Mouse (Mus musculus) midbrain, embryonic 10.5 days (tissue): ENCODE results near the gene Gm17655. TPM values are rescaled to one million over a fixed set of nuclear protein-coding genes. Genes with fewer than 3 reads are reported as not detected.

Source experiments
- DNase-seq: peaks from one replicate; pipeline ENCODE4 v3.0.0-alpha.2; 2017; ENCODE audit warnings: low spot score
- H3K27ac ChIP-seq: fragments of 300-500 bp; sonication (generic); replicated peaks from 2 replicates; pipeline ENCODE4 v1.5.1; 2016; ENCODE audit warnings: mild to moderate bottlenecking
- H3K27me3 ChIP-seq: fragments of 300-500 bp; sonication (generic); 2 replicates; pipeline ENCODE4 v1.6.1; 2016; ENCODE audit warnings: low read depth, mild to moderate bottlenecking; ENCODE audit not compliant: poor library complexity, severe bottlenecking
- H3K36me3 ChIP-seq: fragments of 300-500 bp; sonication (generic); 2 replicates; pipeline ENCODE4 v1.6.1; 2016; ENCODE audit warnings: mild to moderate bottlenecking, moderate library complexity
- H3K4me1 ChIP-seq: fragments of 300-500 bp; sonication (generic); 2 replicates; pipeline ENCODE4 v1.6.1; 2016
- H3K4me3 ChIP-seq: fragments of 300-500 bp; sonication (generic); 2 replicates; pipeline ENCODE4 v1.5.1; 2016; ENCODE audit warnings: mild to moderate bottlenecking, moderate library complexity
- H3K9me3 ChIP-seq: fragments of 300-500 bp; sonication (generic); replicated peaks from 2 replicates; pipeline ENCODE4 v1.6.1; 2016; ENCODE audit warnings: mild to moderate bottlenecking
- WGBS: fragments of 180-500 bp; shearing (Covaris S2); methylation state at CpG from one replicate; pipeline ENCODE4 v1.1.7; 2016; 5-methylcytosine and 5-hydroxymethylcytosine counted together
- polyA plus RNA-seq: library from polyadenylated mRNA; unstranded; fragments of >200 nt; fragmentation: Nextera tagmentation; extraction: Ambion mirVana; gene quantifications from 2 replicates; pipeline ENCODE4 v1.2.1, GENCODE M21; 2016

The Gm17655 gene
- polyA plus RNA-seq, 1 experiment from 2014 or later, result 5.9 TPM

DNA sequence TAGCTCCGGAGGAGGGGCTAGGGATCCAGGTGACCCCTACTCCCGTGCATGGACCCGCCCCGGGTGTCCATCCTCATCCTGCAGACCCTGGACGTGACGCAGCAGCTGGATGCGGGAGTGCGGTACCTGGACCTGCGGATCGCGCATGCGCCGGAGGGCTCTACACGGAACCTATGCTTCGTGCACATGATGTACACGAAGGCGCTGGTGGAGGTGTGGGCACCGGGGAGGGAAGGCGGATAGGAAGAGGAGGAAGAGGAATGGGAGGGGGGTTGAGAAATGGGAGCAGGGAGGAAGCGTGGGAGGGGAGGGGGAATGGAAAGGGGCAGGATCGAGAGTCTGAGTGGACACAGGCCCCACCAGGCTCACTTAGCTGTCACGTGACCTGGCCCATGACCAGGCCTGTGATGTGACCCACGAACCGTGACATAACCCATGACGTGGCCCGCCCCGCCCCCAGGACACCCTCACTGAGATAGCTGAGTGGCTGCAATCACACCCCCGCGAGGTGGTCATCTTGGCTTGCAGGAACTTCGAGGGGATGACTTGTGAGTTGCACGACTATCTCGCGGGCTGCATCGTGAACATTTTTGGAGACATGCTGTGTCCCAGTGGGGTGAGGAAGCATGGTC lies 29.5 kb upstream of the Gm17655 start:
- Histone ChIP-seq H3K4me1 (peaks cover 43% of the 10 kb centered on the region), H3K27me3 (peaks cover 24% of the 10 kb centered on the region), H3K4me3 (peak overlapping the region; percentile 50), H3K36me3 (peaks cover 47% of the 10 kb centered on the region), H3K27ac (no peak overlapping the region; the same call in 1 of the 2 replicates), H3K9me3 (no peaks in the 10 kb centered on the region; the same call in 1 of the 2 replicates)
- peak; percentile 41 for DNase-seq
- 23% methylated on average over 34 of the region's 34 CpGs for WGBS

DNA sequence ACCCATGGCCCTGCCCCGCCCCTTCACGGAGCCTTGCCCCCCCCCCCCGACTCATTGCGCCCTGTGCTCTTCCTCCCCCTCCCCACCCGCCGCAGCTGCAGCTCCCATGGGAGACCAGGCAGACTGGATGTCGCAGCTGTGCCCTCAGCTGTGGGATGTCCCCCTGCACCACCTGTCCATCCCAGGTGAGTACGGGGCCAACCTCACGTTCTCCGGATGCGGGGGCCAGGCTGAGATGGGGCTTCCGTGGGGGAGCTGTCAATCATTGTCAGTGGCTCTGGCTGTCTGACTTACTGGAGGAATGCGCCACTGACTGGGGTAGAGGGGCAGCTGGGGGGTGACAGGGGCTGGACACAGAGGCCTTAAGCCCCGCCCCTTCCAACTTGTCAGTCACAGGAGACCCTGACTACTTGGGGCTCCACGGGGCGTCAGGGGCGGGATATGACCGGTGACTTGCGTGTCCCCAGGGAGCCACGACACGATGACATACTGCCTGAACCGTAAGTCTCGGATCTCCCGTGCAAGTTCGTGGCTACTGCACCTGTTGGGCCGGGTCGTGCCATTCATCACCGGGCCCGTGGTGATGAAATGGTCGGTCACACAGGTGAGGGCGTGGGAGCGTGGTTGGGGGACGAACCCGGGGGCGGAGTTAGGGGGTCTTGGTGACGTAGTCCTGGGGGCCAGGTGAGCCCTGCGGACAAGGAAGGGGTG lies 28.8 kb upstream of the Gm17655 start:
- H3K9me3 ChIP-seq, result no peaks in the 10 kb centered on the region; the same call in 1 of the 2 replicates
- WGBS, result 2% methylated on average over 33 of the region's 37 CpGs
- no peak for DNase-seq
- peaks cover 41% of the 10 kb centered on the region for H3K36me3 ChIP-seq
- H3K4me3 ChIP-seq, result peak overlapping the region; percentile 50
- peaks cover 36% of the 10 kb centered on the region for H3K4me1 ChIP-seq
- H3K27me3 ChIP-seq, result peaks cover 24% of the 10 kb centered on the region
- peak overlapping the region; percentile 9; the same call in 1 of the 2 replicates for H3K27ac ChIP-seq

- DNase-seq, result no peak
- Histone ChIP-seq H3K27me3 (peaks cover 24% of the 10 kb centered on the region), H3K4me1 (peaks cover 38% of the 10 kb centered on the region), H3K27ac (no peak within 1 kb of the TSS), H3K36me3 (peaks cover 29% of the 10 kb centered on the region), H3K4me3 (peak within 1 kb of the TSS; percentile 50), H3K9me3 (no peaks in the 10 kb centered on the region; the same call in 1 of the 2 replicates)
- 5% methylated on average over 25 of the region's 25 CpGs for WGBS
These were observed 27.6 kb upstream of the Gm17655 start, which contains the start of gene Plcxd1 for GRCm38 (mm10) chr5:110099656-110100580. Gene Plcxd1, plus strand, starts transcription at chr5:110099969.

- no peak for DNase-seq
- Histone ChIP-seq H3K27me3 (peaks cover 24% of the 10 kb centered on the region), H3K27ac (no peak overlapping the region), H3K4me3 (no peak overlapping the region), H3K4me1 (peaks cover 42% of the 10 kb centered on the region), H3K36me3 (peaks cover 20% of the 10 kb centered on the region), H3K9me3 (no peaks in the 10 kb centered on the region; the same call in 1 of the 2 replicates)
- 29% methylated on average over 1 of the region's 1 CpGs for WGBS
These were observed 26.7 kb upstream of the Gm17655 start for GRCm38 (mm10) chr5:110098991-110099477.

DNA sequence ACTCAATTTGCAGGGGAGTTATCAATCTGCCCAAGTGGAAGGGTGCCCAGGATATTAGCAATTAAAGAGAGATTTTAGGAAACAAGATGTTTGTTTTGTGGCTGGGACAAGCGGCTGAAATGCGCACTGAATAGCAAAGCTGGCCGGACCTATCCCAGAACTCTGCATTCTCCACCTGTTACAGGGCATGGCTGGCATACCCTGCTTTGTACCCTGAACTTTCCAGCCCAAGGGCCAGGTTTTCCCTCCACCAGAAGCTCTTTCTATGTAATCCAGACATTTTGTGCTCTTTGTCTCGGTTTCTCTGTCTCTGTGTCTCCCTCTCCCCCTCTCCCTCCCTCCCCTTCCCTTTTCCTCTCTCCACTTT lies 22.5 kb upstream of the Gm17655 start:
- Histone ChIP-seq H3K27ac (peak overlapping the region; percentile 91), H3K4me1 (peaks cover 19% of the 10 kb centered on the region), H3K9me3 (no peaks in the 10 kb centered on the region), H3K27me3 (no peaks in the 10 kb centered on the region; the same call in 1 of the 2 replicates), H3K36me3 (no peaks in the 10 kb centered on the region), H3K4me3 (peak overlapping the region; percentile 66)
- 8% methylated on average over 4 of the region's 4 CpGs for WGBS
- no peak for DNase-seq

DNA sequence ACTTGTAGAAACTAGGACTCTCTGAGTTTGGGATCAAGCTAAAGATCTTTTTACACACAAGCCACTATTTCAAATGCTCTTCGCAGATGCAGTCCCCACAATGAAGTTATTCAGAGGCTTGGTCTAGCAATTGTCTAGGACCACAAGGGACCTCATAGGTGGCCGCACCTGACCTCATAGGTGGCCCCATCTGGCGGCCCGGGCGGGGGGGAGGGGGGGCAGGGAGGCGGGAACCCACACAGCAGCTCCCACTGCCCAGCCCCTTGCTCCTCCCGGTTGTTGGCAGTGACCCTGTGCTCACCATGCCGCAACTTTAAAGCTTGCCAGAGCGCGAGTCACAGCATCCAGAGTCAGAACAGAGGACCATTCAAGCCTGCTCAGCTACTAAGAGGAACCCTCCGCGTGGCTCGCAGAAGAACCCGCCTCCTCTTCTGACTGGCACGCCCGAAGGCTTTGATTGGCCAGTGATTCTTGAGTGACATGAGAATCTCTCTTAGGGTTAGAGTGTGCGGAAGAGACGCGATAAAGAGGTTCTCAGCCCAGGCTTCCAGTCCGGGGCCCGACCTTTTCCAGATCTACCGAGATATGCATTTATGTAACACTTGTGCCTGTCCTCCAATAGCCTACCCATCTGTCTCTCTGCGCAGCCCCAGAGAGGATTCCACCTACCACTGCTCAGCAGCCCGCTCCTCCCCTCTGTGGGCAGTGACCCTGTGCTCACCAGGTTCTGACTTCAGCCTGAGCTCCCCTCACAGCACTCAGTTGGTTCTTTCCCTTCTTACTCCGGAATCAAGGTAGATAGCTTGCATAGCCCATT lies 21.9 kb upstream of the Gm17655 start, which contains the start of gene Gm35315:
Gene Gm35315 (minus strand): TSS at position 391 of the 817 bp plus-strand sequence.
- Histone ChIP-seq H3K27ac (peak within 1 kb of the TSS; percentile 91), H3K9me3 (no peaks in the 10 kb centered on the region), H3K4me3 (peak within 1 kb of the TSS; percentile 66), H3K27me3 (no peaks in the 10 kb centered on the region; the same call in 1 of the 2 replicates), H3K36me3 (no peaks in the 10 kb centered on the region), H3K4me1 (peaks cover 13% of the 10 kb centered on the region)
- 2% methylated on average over 25 of the region's 25 CpGs for WGBS
- peak; percentile 87 for DNase-seq

DNA sequence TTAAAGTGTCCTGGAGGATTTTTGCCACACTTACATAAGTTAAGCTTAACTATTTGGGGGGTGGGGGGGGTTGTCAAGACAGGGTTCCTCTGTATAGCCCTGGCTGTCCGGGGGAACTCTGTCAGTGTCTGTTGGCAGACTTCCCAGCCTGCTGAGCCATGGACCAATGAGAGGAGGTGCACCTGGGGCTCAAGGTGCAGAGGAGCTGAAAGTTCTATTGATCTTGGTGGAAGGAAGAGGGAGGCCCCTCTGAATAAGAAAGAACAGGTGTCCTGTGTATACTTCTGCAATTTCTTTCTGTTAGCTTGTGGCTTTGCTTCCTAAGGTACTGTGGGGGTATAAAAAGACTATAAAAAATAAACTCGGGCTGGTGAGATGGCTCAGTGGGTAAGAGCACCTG lies 19.2 kb upstream of the Gm17655 start:
- 76% methylated on average over 2 of the region's 2 CpGs for WGBS

DNA sequence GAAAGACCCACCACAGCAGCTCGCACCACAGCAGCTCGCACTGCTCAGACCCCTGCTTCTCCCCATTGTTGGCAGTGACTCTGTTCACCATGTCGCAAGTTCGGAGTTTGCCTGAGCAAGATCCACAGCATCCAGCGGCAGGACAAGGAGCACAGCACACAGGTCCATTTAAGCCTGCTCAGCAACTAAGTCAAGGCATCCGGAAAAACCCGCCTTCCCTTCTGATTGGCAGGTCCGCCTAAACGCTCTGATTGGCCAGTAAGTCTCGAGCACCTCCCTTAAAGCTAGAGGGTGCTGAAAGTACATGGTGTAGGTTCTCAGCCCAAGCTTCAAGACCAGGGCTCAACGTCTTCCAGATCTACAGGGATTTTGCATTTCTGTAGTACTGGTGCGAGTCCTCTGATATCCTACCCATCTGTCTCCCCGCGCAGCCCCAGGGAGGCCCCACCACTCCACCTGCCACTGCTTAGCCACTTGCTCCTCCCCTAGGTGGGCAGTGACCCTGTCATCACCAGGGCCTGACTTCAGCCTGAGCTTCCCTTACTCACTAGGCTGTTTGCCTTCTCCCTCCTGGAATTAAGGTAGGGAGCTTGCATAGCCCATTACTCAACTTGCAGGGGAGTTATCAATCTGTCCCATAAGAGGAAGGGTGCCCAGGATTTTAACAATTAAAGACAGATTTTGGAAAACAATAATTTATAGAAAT lies 14.0 kb upstream of the Gm17655 start:
- H3K27ac ChIP-seq, result no peak overlapping the region
- WGBS, result 42% methylated on average over 14 of the region's 14 CpGs
- H3K36me3 ChIP-seq, result no peaks in the 10 kb centered on the region
- H3K9me3 ChIP-seq, result peaks cover 25% of the 10 kb centered on the region; the same call in 1 of the 2 replicates
- DNase-seq, result no peak
- H3K4me3 ChIP-seq, result no peak overlapping the region
- no peaks in the 10 kb centered on the region for H3K27me3 ChIP-seq
- no peaks in the 10 kb centered on the region for H3K4me1 ChIP-seq

More for the DNA sequence above, 19.2 kb upstream of the Gm17655 start:
- no peaks in the 10 kb centered on the region for H3K9me3 ChIP-seq
- H3K27me3 ChIP-seq, result no peaks in the 10 kb centered on the region
- no peak overlapping the region for H3K27ac ChIP-seq
- H3K4me3 ChIP-seq, result no peak overlapping the region
- DNase-seq, result no peak
- peaks cover 10% of the 10 kb centered on the region for H3K4me1 ChIP-seq
- no peaks in the 10 kb centered on the region for H3K36me3 ChIP-seq

GRCm38 (mm10) chr5:110082961-110083360 lies 10.6 kb upstream of the Gm17655 start:
- Histone ChIP-seq H3K27me3 (no peaks in the 10 kb centered on the region), H3K4me3 (no peak overlapping the region), H3K27ac (no peak overlapping the region), H3K9me3 (peaks cover 57% of the 10 kb centered on the region), H3K36me3 (peaks cover 15% of the 10 kb centered on the region), H3K4me1 (no peaks in the 10 kb centered on the region)
- no peak for DNase-seq
- 77% methylated on average over 4 of the region's 4 CpGs for WGBS

GRCm38 (mm10) chr5:110057637-110058408 lies 14.5 kb downstream of the Gm17655 start:
- Histone ChIP-seq H3K9me3 (peaks cover 19% of the 10 kb centered on the region; the same call in 1 of the 2 replicates), H3K27me3 (no peaks in the 10 kb centered on the region), H3K4me3 (peak overlapping the region; percentile 65), H3K36me3 (no peaks in the 10 kb centered on the region), H3K27ac (peak overlapping the region; percentile 85), H3K4me1 (0 out of 2 replicates have a peak, but pooled peaks cover 4% of the 10 kb centered on the region)
- WGBS, result 5% methylated on average over 19 of the region's 19 CpGs
- DNase-seq, result peak; percentile 78
